Mouse (Mus musculus) kidney, embryonic 14.5 days (tissue): ENCODE measurements around the gene Hpd. TPM values are rescaled to one million over a fixed set of nuclear protein-coding genes. Genes with fewer than 3 reads are reported as not detected.

Experiments used
- ATAC-seq: fragments of 200-750 bp; cut with Nextera tagmentation; 2 replicates; pipeline ENCODE4 v1.8.0; 2017; ENCODE audit warnings: moderate number of reproducible peaks, mild to moderate bottlenecking, moderate TSS enrichment, moderate library complexity; ENCODE audit not compliant: low FRiP score, low TSS enrichment
- H3K27ac ChIP-seq: fragments of 300-500 bp; sonication (generic); 2 replicates; pipeline ENCODE4 v1.5.1; 2014; ENCODE audit warnings: low read depth, mild to moderate bottlenecking, low read length, moderate library complexity, mixed read lengths
- H3K27me3 ChIP-seq: fragments of 300-500 bp; sonication (generic); 2 replicates; pipeline ENCODE4 v1.6.1; 2014; ENCODE audit warnings: mild to moderate bottlenecking, low read length; ENCODE audit not compliant: control insufficient read depth, insufficient read depth
- H3K36me3 ChIP-seq: fragments of 300-500 bp; sonication (generic); 2 replicates; pipeline ENCODE4 v1.6.1; 2014; ENCODE audit warnings: low read length, mixed read lengths; ENCODE audit not compliant: control insufficient read depth, insufficient read depth
- H3K4me1 ChIP-seq: fragments of 300-500 bp; sonication (generic); 2 replicates; pipeline ENCODE4 v1.6.1; 2014; ENCODE audit warnings: low read length, mixed read lengths; ENCODE audit not compliant: control insufficient read depth, insufficient read depth
- H3K4me2 ChIP-seq: fragments of 300-500 bp; sonication (generic); replicated peaks from 2 replicates; pipeline ENCODE4 v1.6.1; 2014; ENCODE audit warnings: low read depth, mild to moderate bottlenecking, low read length
- H3K4me3 ChIP-seq: fragments of 300-500 bp; sonication (generic); 2 replicates; pipeline ENCODE4 v1.5.1; 2014; ENCODE audit warnings: mild to moderate bottlenecking, low read length
- H3K9ac ChIP-seq: fragments of 300-500 bp; sonication (generic); 2 replicates; pipeline ENCODE4 v1.6.1; 2014; ENCODE audit warnings: low read depth, mild to moderate bottlenecking, low read length, moderate library complexity
- H3K9me3 ChIP-seq: fragments of 300-500 bp; sonication (generic); 2 replicates; pipeline ENCODE4 v1.6.1; 2016; ENCODE audit warnings: low read length; ENCODE audit not compliant: control insufficient read depth
- WGBS: fragments of 180-500 bp; shearing (Covaris S2); extraction: QIAGEN DNeasy Blood & Tissue Kit; methylation state at CpG from one replicate; pipeline ENCODE4 v1.1.7; 2014; 5-methylcytosine and 5-hydroxymethylcytosine counted together
- polyA plus RNA-seq: library from polyadenylated mRNA; unstranded; fragments of >200 nt; fragmentation: Nextera tagmentation; extraction: Ambion mirVana; gene quantifications from 2 replicates; pipeline ENCODE4 v1.2.1, GENCODE M21; 2014

Hpd gene
- polyA plus RNA-seq, 1 experiment from 2014 or later: not detected

GRCm38 (mm10) chr5:123148073-123148722, 34.3 kb downstream of the Hpd start:
- H3K27me3 ChIP-seq: no peaks in the 10 kb centered on the region
- H3K27ac ChIP-seq: no peak overlapping the region
- no peak overlapping the region for H3K9ac ChIP-seq
- 91% methylated on average over 25 of the region's 25 CpGs for WGBS
- ATAC-seq: no peak
- peaks cover 69% of the 10 kb centered on the region for H3K36me3 ChIP-seq
- H3K4me2 ChIP-seq: no peak overlapping the region
- H3K4me3 ChIP-seq: no peak overlapping the region
- H3K4me1 ChIP-seq: peaks cover 47% of the 10 kb centered on the region
- no peaks in the 10 kb centered on the region for H3K9me3 ChIP-seq

GRCm38 (mm10) chr5:123147569-123147968, 35.0 kb downstream of the Hpd start:
- ATAC-seq: no peak
- Histone ChIP-seq H3K4me1 (peaks cover 47% of the 10 kb centered on the region), H3K9me3 (no peaks in the 10 kb centered on the region), H3K4me2 (no peak overlapping the region), H3K9ac (no peak overlapping the region), H3K4me3 (no peak overlapping the region), H3K27ac (no peak overlapping the region), H3K27me3 (no peaks in the 10 kb centered on the region), H3K36me3 (peaks cover 63% of the 10 kb centered on the region)
- WGBS: 89% methylated on average over 17 of the region's 17 CpGs

DNA sequence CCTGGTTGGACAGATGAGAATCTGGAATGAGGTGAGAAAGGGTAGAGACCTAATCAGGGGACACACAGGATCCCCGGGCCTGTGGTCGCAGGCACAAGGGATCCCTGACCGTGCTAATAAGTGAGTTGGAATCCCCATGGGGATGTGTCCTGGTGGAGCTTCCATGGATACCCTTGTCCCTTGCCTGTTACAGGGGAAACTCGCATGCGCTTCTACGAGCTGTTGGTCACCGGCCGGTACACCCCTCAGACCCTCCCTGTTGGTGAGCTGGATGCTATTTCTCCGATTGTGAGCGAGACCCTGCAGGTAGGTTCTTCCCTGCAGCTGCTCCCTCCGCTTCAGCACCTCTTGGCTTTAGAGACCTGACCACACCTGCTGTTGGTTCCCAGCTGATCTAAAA, 36.2 kb downstream of the Hpd start:
- Histone ChIP-seq H3K4me1 (peaks cover 43% of the 10 kb centered on the region), H3K36me3 (peaks cover 51% of the 10 kb centered on the region), H3K4me2 (no peak overlapping the region), H3K27me3 (no peaks in the 10 kb centered on the region), H3K4me3 (no peak overlapping the region), H3K27ac (no peak overlapping the region), H3K9me3 (no peaks in the 10 kb centered on the region), H3K9ac (no peak overlapping the region)
- WGBS: 88% methylated on average over 11 of the region's 11 CpGs
- no peak for ATAC-seq

GRCm38 (mm10) chr5:123144746-123145590, 37.6 kb downstream of the Hpd start:
- ATAC-seq: no peak
- H3K27me3 ChIP-seq: no peaks in the 10 kb centered on the region
- no peaks in the 10 kb centered on the region for H3K9me3 ChIP-seq
- H3K36me3 ChIP-seq: peaks cover 45% of the 10 kb centered on the region
- peak overlapping the region; percentile 18; the same call in 1 of the 2 replicates for H3K9ac ChIP-seq
- peak overlapping the region; percentile 100 for H3K4me2 ChIP-seq
- peaks cover 31% of the 10 kb centered on the region for H3K4me1 ChIP-seq
- peak overlapping the region; percentile 96 for H3K4me3 ChIP-seq
- H3K27ac ChIP-seq: no peak overlapping the region
- WGBS: 36% methylated on average over 20 of the region's 20 CpGs

- Histone ChIP-seq H3K4me2 (peak overlapping the region; percentile 100), H3K27ac (no peak overlapping the region; the same call in 1 of the 2 replicates), H3K4me1 (peaks cover 24% of the 10 kb centered on the region), H3K9me3 (no peaks in the 10 kb centered on the region), H3K4me3 (peak overlapping the region; percentile 96), H3K9ac (peak overlapping the region; percentile 100; the same call in 1 of the 2 replicates), H3K36me3 (peaks cover 40% of the 10 kb centered on the region), H3K27me3 (no peaks in the 10 kb centered on the region)
- 6% methylated on average over 17 of the region's 17 CpGs for WGBS
- ATAC-seq: no peak
Measured at GRCm38 (mm10) chr5:123143971-123144745, 38.4 kb downstream of the Hpd start.

DNA sequence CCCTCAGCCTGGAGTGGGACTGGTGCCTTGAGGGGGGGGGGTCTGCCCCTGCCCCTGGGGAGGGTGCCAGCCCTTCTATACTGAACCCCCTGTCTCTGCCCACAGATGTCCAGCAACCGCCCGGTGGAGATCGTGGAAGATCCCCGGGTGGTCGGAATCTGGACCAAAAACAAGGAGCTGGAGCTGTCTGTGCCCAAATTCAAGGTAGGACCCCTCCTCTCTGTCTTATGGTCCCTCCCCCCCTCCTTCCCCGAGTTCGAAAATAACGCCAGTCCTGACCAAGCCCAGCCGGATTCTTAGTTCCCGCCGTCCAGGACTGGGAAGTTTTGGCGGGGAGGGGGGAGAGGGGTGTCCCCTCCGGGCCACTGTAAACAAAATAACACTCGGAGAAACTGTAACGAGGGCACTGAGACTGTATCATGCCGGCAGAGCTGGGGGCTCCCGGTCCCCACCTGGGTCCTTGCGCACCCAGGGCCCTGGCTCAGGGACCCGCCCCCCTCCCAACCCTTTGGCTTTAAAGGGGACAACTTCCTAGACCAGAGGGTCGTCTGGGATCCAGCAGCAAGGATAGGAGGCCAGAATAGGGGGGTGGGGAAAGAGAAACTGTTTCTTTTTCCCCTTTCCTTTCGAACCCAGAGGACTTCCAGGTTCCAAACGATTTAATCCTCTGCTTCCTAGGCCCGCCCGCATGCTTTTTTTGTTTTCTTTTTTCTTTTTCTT, 39.1 kb downstream of the Hpd start:
- Histone ChIP-seq H3K27ac (peak overlapping the region; percentile 100), H3K4me3 (peak overlapping the region; percentile 96), H3K9me3 (no peaks in the 10 kb centered on the region), H3K4me2 (peak overlapping the region; percentile 100), H3K27me3 (no peaks in the 10 kb centered on the region), H3K9ac (peak overlapping the region; percentile 100), H3K36me3 (peaks cover 32% of the 10 kb centered on the region), H3K4me1 (peaks cover 16% of the 10 kb centered on the region)
- WGBS: under 1% methylated on average over 21 of the region's 24 CpGs
- no peak for ATAC-seq

- Histone ChIP-seq H3K9ac (peak within 1 kb of the TSS; percentile 100), H3K27me3 (no peaks in the 10 kb centered on the region), H3K4me2 (peak within 1 kb of the TSS; percentile 100), H3K36me3 (peaks cover 23% of the 10 kb centered on the region), H3K4me1 (peaks cover 24% of the 10 kb centered on the region), H3K9me3 (no peaks in the 10 kb centered on the region), H3K4me3 (peak within 1 kb of the TSS; percentile 96), H3K27ac (peak within 1 kb of the TSS; percentile 100)
- under 1% methylated on average over 89 of the region's 103 CpGs for WGBS
- ATAC-seq: no peak
Measured at GRCm38 (mm10) chr5:123142161-123143157, 40.1 kb downstream of the Hpd start, which contains the start of gene Setd1b. Gene Setd1b (plus strand): TSS chr5:123142193.
